ENCODE assay signal across 15 mouse cellular contexts in the genomic region with DNA sequence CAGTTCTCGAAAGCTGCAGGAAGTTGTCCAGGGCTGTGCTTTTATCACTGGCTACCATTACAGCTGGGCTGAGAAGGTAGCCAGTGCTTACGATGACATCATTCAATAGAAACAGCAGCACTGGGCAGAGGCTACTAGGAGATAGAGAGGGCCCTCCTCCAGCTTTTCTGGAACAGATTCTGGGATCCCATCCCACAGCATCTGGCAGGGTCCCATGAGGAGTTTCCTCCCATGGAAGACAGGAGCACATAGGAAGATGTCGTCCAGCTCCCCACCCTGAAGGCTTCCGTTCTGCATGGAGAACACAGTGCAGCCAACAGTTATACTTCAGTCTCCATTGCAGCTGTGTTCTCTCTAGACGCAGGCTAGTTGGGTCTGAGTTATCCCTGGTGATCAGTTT.
DNase-seq lines count a peak whose midpoint lies in the region; ATAC-seq lines count a peak whose summit lies in the region.
"Had no signal": no experiment of that assay in that cellular context is flagged by ENCODE, and none has a peak within 500 bp of the region (broad histone marks: within the 10 kb centered on the region; RNA-seq: fewer than 3 reads in every experiment).

No protein-coding gene starts in this region.

- H3K27ac ChIP-seq in heart, embryonic 12.5 days (ENCODE audit: poor library complexity, severe bottlenecking) = no peak overlapping the region
- H3K27ac ChIP-seq: hindbrain, embryonic 10.5 days; midbrain, embryonic 10.5 days; neural tube, embryonic 13.5 days had no signal

- H3K9me3 ChIP-seq in heart, embryonic 12.5 days (replicated peaks) = no peaks in the 10 kb centered on the region
- H3K9me3 ChIP-seq: hindbrain, embryonic 10.5 days; midbrain, embryonic 10.5 days; neural tube, embryonic 13.5 days had no signal

- peak; percentile 37 to 56 for DNase-seq in heart, adult 18-20 months
- peak; percentile 9 for DNase-seq in ovary, postnatal 10 days (ENCODE audit: low spot score)
- no peak for DNase-seq in ovary, adult 18-20 months (ENCODE audit: low spot score)
- DNase-seq in heart, adult 9 months (ENCODE audit: low spot score in 2 of 2) = peak; percentile 31 to 53
- DNase-seq in skeletal muscle tissue, adult 2 months (ENCODE audit: low read depth, low spot score) = peak; percentile 2
- DNase-seq in embryo, embryonic 10.5 days (ENCODE audit: low spot score) = no peak
- DNase-seq in MN1 (ENCODE audit: low spot score) = no peak
- DNase-seq: cerebellum, postnatal 14 days; kidney, postnatal 36 days had no signal

- ATAC-seq in heart, embryonic 12.5 days (ENCODE audit: insufficient number of reproducible peaks, low FRiP score) = no peak
- ATAC-seq: forebrain, embryonic 16.5 days had no signal

- H3K27me3 ChIP-seq in heart, embryonic 12.5 days (replicated peaks) = no peaks in the 10 kb centered on the region
- H3K27me3 ChIP-seq: neural tube, embryonic 13.5 days had no signal

- 71% methylated on average over 5 of the region's 5 CpGs for WGBS in heart, embryonic 12.5 days

- H3K9ac ChIP-seq in heart, embryonic 12.5 days = no peak overlapping the region
- H3K9ac ChIP-seq: neural tube, embryonic 13.5 days had no signal

- H3K36me3 ChIP-seq in heart, embryonic 12.5 days = no peaks in the 10 kb centered on the region
- H3K36me3 ChIP-seq: hindbrain, embryonic 10.5 days; midbrain, embryonic 10.5 days; neural tube, embryonic 13.5 days had no signal

- no peaks in the 10 kb centered on the region for H3K4me1 ChIP-seq in heart, embryonic 12.5 days (replicated peaks)
- H3K4me1 ChIP-seq: hindbrain, embryonic 10.5 days; midbrain, embryonic 10.5 days; neural tube, embryonic 13.5 days had no signal

- H3K4me3 ChIP-seq in heart, embryonic 12.5 days = no peak overlapping the region
- H3K4me3 ChIP-seq: hindbrain, embryonic 10.5 days; midbrain, embryonic 10.5 days; neural tube, embryonic 13.5 days had no signal

- no peak overlapping the region for H3K4me2 ChIP-seq in heart, embryonic 12.5 days
- H3K4me2 ChIP-seq: liver, embryonic 11.5 days; neural tube, embryonic 13.5 days had no signal

Comparison
In these comparisons a context has a peak if more than half of its experiments do, and no peak if none do; other contexts are left out.
1. DNase-seq: peak in heart, adult 18-20 months (2 of 2), ovary, postnatal 10 days (single experiment), heart, adult 9 months (2 of 2) and skeletal muscle tissue, adult 2 months (single experiment); none in ovary, adult 18-20 months (single experiment), embryo, embryonic 10.5 days (single experiment) and MN1 (single experiment).